Mouse (Mus musculus): ENCODE data around the gene BC034090.

- TF ChIP-seq CTCF (conservative IDR thresholded peaks at IDR 0.05; ENCODE audit: low read length) (no peak), NANOG (IDR thresholded peaks at IDR 0.05; ENCODE audit: borderline replicate concordance, low read length) (no peak), POU5F1 (IDR thresholded peaks at IDR 0.05; ENCODE audit: borderline replicate concordance, low read length) (no peak)
Measured at GRCm38 (mm10) chr1:155275793-155276192, 31.5 kb upstream of the BC034090 start.
